Mouse (Mus musculus): ENCODE data around the gene 7530416G11Rik. TPM values are rescaled to one million over a fixed set of nuclear protein-coding genes. Genes with fewer than 3 reads are reported as not detected.
A peak's percentile ranks its signal among the peaks of the same experiment; 100 is the strongest.

7530416G11Rik gene
- total and polyA plus RNA-seq, 2 experiments from 2014 or later, result not detected

DNA sequence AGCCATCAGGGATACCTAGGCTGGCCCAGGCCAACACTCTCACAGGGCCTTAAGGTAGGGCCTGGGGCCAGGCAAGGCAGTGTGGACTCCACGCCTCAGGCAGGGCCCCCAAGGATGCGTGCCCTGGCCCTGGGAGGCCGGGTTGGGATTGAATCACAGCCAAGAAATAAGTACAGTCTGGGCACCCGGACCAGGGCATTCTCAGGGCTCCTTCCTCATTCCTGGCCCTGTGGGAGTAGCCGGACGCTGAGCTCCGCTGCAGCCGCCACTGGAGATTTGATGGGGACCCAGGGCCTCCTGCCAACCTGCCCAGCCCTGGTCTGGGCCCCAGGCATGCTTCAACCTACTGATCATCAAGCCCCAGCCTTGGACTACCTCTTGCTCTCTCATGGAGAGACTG is 31.2 kb upstream of the 7530416G11Rik start:
- no peak overlapping the region for H3K27ac ChIP-seq (ENCODE audit: low read depth, low read length)
- no peaks in the 10 kb centered on the region for H3K9me3 ChIP-seq (ENCODE audit: low read length)
- no peak for ATAC-seq (ENCODE audit: low FRiP score)
- H3K9ac ChIP-seq (replicated peaks; ENCODE audit: low read length, poor library complexity, severe bottlenecking), result no peak overlapping the region
- no peak for DNase-seq (ENCODE audit: low spot score)
- no peaks in the 10 kb centered on the region for H3K4me1 ChIP-seq (ENCODE audit: insufficient read depth, low read length)
- no peaks in the 10 kb centered on the region for H3K27me3 ChIP-seq (ENCODE audit: insufficient read depth, low read length)
- no peaks in the 10 kb centered on the region; the same call in 1 of the 2 replicates for H3K36me3 ChIP-seq (ENCODE audit: insufficient read depth, low read length)
- no peak overlapping the region for H3K4me2 ChIP-seq (ENCODE audit: low read depth, low read length, poor library complexity, severe bottlenecking)
- TF ChIP-seq CTCF (IDR thresholded peaks at IDR 0.05), result no peak
- 72% methylated on average over 8 of the region's 8 CpGs for WGBS
- H3K4me3 ChIP-seq (ENCODE audit: low read depth, low read length), result no peak overlapping the region

DNA sequence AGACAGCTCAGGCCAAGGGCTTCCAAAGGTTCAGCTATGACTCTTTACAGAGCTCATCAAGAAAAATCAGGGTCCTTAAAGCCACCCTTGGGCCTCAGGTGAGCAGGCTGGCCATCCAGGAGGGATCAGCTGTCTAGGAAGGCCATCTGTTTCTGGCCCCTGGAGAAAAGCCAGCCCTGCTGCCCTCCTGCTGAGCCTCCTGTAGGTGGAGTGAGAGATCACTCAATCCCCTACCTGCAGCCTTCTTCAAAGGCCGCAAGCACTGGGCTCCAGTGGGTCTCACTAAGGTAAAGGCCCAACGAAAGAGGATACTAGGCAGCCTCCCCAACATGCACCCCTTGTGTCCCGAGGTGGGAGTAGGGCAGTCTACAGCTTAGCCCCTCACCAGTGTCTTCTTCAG is 29.0 kb upstream of the 7530416G11Rik start:
- no peak for TF ChIP-seq CTCF (IDR thresholded peaks at IDR 0.05)
- WGBS, result 85% methylated on average over 3 of the region's 3 CpGs
- Histone ChIP-seq H3K9me3 (ENCODE audit: low read length) (no peaks in the 10 kb centered on the region), H3K27me3 (ENCODE audit: insufficient read depth, low read length) (no peaks in the 10 kb centered on the region), H3K9ac (replicated peaks; ENCODE audit: low read length, poor library complexity, severe bottlenecking) (no peak overlapping the region), H3K4me2 (ENCODE audit: low read depth, low read length, poor library complexity, severe bottlenecking) (no peak overlapping the region), H3K4me1 (ENCODE audit: insufficient read depth, low read length) (no peaks in the 10 kb centered on the region), H3K4me3 (ENCODE audit: low read depth, low read length) (no peak overlapping the region), H3K27ac (ENCODE audit: low read depth, low read length) (no peak overlapping the region), H3K36me3 (ENCODE audit: insufficient read depth, low read length) (no peaks in the 10 kb centered on the region; the same call in 1 of the 2 replicates)
- ATAC-seq (ENCODE audit: low FRiP score) (no peak), DNase-seq (ENCODE audit: low spot score) (no peak)

DNA sequence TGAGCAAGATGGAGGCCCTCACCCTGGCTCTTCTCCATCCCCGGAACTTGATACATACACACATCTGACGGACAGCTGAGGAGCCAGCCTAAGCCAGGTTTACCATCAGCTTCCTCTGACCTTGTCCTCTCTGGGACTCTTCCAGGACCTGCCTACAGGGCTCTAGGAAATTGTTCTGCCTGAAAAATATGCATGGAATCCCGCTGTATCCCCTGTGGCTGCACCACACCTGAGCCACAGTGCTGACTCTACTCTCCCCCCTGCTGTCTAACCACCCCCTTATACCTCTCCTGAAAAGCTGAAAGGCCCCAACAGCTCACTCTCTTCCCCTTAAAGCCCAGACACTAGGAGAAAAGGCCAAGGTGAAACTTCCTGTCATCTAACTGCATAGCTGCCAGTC is 26.9 kb upstream of the 7530416G11Rik start:
- no peak overlapping the region for H3K27ac ChIP-seq (ENCODE audit: low read depth, low read length)
- H3K4me2 ChIP-seq (ENCODE audit: low read depth, low read length, poor library complexity, severe bottlenecking), result no peak overlapping the region
- no peak for TF ChIP-seq CTCF (IDR thresholded peaks at IDR 0.05)
- 75% methylated on average over 3 of the region's 3 CpGs for WGBS
- no peak overlapping the region for H3K9ac ChIP-seq (replicated peaks; ENCODE audit: low read length, poor library complexity, severe bottlenecking)
- no peaks in the 10 kb centered on the region for H3K27me3 ChIP-seq (ENCODE audit: insufficient read depth, low read length)
- H3K9me3 ChIP-seq (ENCODE audit: low read length), result no peaks in the 10 kb centered on the region
- H3K4me3 ChIP-seq (ENCODE audit: low read depth, low read length), result no peak overlapping the region
- no peaks in the 10 kb centered on the region; the same call in 1 of the 2 replicates for H3K36me3 ChIP-seq (ENCODE audit: insufficient read depth, low read length)
- no peak for ATAC-seq (ENCODE audit: low FRiP score)
- DNase-seq (ENCODE audit: low spot score), result no peak
- H3K4me1 ChIP-seq (ENCODE audit: insufficient read depth, low read length), result no peaks in the 10 kb centered on the region

DNA sequence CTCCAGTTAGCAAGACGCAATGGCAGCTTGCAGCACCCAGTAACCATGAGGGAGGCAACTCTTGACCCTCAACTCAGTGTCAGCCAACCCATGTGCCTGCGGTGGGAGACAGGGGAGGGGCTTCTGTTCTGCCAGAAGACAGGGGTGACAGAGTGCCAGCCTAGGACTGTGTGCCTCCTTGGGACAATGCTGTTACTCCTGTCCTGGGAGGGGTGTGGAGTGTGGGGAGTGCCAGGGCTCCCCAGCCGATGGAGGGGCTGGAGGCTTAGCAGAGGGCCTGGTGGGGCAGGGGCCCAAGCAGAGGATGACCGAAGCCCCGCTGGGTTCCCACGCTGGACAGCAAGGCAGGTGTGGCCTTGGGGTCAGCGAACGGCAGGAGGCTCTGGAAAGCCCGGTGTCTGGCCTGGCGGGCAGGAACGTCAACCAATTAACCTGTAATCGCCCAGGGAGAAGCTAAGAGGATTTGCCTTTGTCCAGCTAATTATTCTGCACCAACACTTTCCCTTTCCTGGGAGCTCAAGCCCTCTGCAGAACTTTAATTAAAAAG is 21.4 kb upstream of the 7530416G11Rik start:
- Histone ChIP-seq H3K4me1 (ENCODE audit: insufficient read depth, low read length) (no peaks in the 10 kb centered on the region), H3K9ac (replicated peaks; ENCODE audit: low read length, poor library complexity, severe bottlenecking) (no peak overlapping the region), H3K27ac (ENCODE audit: low read depth, low read length) (no peak overlapping the region), H3K27me3 (ENCODE audit: insufficient read depth, low read length) (no peaks in the 10 kb centered on the region), H3K4me3 (ENCODE audit: low read depth, low read length) (no peak overlapping the region), H3K9me3 (ENCODE audit: low read length) (no peaks in the 10 kb centered on the region), H3K4me2 (ENCODE audit: low read depth, low read length, poor library complexity, severe bottlenecking) (no peak overlapping the region), H3K36me3 (ENCODE audit: insufficient read depth, low read length) (no peaks in the 10 kb centered on the region)
- DNase-seq (ENCODE audit: low spot score) (no peak), ATAC-seq (ENCODE audit: low FRiP score) (no peak)
- 18% methylated on average over 12 of the region's 12 CpGs for WGBS
- no peak for TF ChIP-seq CTCF (IDR thresholded peaks at IDR 0.05)

DNA sequence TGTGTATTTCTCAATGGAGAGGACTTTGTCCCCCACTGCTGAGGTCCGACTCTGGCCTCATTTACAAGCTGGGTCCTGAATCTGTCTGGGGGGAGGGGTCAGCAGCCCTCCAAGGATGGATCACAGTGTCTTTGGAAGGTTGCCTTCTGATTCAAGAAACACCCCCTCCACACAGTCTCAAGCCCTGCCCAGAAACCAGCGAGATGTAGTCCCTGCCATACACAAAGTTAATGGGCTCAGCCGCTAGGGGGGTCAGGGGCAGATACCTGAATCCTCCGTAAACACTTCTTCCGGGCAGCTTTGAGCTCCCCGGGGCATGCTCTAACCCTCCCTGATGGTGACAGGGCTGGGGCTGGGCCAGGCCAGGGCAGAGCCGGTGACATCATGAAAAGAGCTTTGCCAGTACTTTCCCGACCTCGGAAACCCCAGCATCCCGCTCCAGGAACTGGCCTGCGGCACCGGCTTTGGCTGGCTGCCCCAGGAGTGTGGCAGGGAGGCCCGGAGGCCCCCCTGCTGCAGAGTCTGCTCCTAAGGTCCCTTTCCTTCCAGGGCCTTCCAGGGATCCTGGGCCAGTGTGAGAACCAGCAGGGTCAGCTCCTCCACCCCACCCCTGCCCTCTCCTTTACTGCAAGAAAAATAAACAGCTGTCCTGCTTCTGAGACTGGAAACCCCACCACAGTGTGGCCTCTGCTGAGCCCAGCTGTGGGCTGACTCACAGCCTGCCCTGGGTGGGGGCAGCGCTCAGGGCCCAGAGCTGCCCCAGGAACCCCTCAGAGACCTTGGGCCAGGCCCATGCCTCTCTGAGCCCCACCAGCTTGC is 20.4 kb upstream of the 7530416G11Rik start:
- WGBS, result 9% methylated on average over 14 of the region's 14 CpGs
- Histone ChIP-seq H3K4me2 (ENCODE audit: low read depth, low read length, poor library complexity, severe bottlenecking) (no peak overlapping the region), H3K9ac (replicated peaks; ENCODE audit: low read length, poor library complexity, severe bottlenecking) (no peak overlapping the region), H3K27me3 (ENCODE audit: insufficient read depth, low read length) (no peaks in the 10 kb centered on the region), H3K27ac (ENCODE audit: low read depth, low read length) (no peak overlapping the region), H3K4me1 (ENCODE audit: insufficient read depth, low read length) (no peaks in the 10 kb centered on the region), H3K4me3 (ENCODE audit: low read depth, low read length) (no peak overlapping the region), H3K9me3 (ENCODE audit: low read length) (no peaks in the 10 kb centered on the region), H3K36me3 (ENCODE audit: insufficient read depth, low read length) (no peaks in the 10 kb centered on the region)
- peak; percentile 15; the same call in 1 of the 2 replicates for TF ChIP-seq CTCF (IDR thresholded peaks at IDR 0.05)
- DNase-seq (ENCODE audit: low spot score) (peak; percentile 44), ATAC-seq (ENCODE audit: low FRiP score) (peak; percentile 41; the same call in 1 of the 2 replicates)

DNA sequence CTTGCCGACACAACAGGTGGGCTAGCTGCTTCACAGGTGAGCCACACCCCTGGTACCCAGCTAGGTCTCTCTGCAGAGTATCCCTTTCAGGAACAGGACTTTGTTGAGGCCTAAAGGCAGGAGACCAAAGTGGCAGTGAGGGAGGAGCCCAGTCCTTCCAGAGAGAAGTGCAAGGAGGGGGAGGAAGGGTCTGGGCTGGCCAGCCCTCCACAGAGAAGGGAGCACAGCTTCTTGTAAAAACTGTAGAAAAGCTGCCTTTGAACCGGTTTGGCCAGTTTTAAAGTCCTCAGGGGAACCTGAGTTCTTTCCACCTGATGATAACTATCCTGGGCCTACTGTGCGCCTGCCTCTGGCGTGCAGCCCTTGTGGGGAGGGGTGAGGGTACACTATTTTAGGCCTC is 16.4 kb upstream of the 7530416G11Rik start:
- H3K4me3 ChIP-seq (ENCODE audit: low read depth, low read length), result no peak overlapping the region
- WGBS, result 70% methylated on average over 4 of the region's 4 CpGs
- H3K4me1 ChIP-seq (ENCODE audit: insufficient read depth, low read length), result no peaks in the 10 kb centered on the region
- H3K27ac ChIP-seq (ENCODE audit: low read depth, low read length), result no peak overlapping the region
- ATAC-seq (ENCODE audit: low FRiP score), result no peak
- H3K36me3 ChIP-seq (ENCODE audit: insufficient read depth, low read length), result no peaks in the 10 kb centered on the region
- TF ChIP-seq CTCF (IDR thresholded peaks at IDR 0.05), result no peak
- no peak overlapping the region for H3K4me2 ChIP-seq (ENCODE audit: low read depth, low read length, poor library complexity, severe bottlenecking)
- no peak for DNase-seq (ENCODE audit: low spot score)
- H3K9me3 ChIP-seq (ENCODE audit: low read length), result no peaks in the 10 kb centered on the region
- H3K9ac ChIP-seq (replicated peaks; ENCODE audit: low read length, poor library complexity, severe bottlenecking), result no peak overlapping the region
- no peaks in the 10 kb centered on the region for H3K27me3 ChIP-seq (ENCODE audit: insufficient read depth, low read length)

Data from midbrain, postnatal 0 days (tissue).